Mouse (Mus musculus) kidney, adult 10 weeks (tissue): ENCODE results near the gene Zfp551. TPM values are rescaled to one million over a fixed set of nuclear protein-coding genes. Genes with fewer than 3 reads are reported as not detected.

Experiments
- polyA plus RNA-seq: library from polyadenylated mRNA; stranded (reverse); fragments of 350-450 nt; fragmentation: Illumina TruSeq; extraction: RNeasy Lipid Tissue Mini Kit (QIAGEN cat#74804); gene quantifications from one replicate; pipeline ENCODE4 v1.2.3, GENCODE M21; 2014; ENCODE audit warnings: low read depth, low replicate concordance

Gene Zfp551
- 2.5 TPM for polyA plus RNA-seq

GRCm38 (mm10) chr7:12422245-12422849, at the start of gene Zfp551:
TSS of gene Zfp551 (minus strand) at chr7:12422751.

GRCm38 (mm10) chr7:12369173-12369572, 53.4 kb downstream of the Zfp551 start, which contains the start of gene Vmn1r84:
TSS of gene Vmn1r84 (minus strand) at chr7:12369273.

Other genes with a start within 250 kb of the Zfp551 start
- gene Vmn1r80, start 233.5 kb downstream of the Zfp551 start, polyA plus RNA-seq, result not detected
- not detected for gene Vmn1r81, start 154.5 kb downstream of the Zfp551 start, polyA plus RNA-seq
- gene Vmn1r82, start 122.3 kb downstream of the Zfp551 start, polyA plus RNA-seq, result not detected
- not detected for gene Vmn1r83, start 93.3 kb downstream of the Zfp551 start, polyA plus RNA-seq
- not detected for gene Vmn1r84, start 53.5 kb downstream of the Zfp551 start, polyA plus RNA-seq
- gene Zfp606, start 55.5 kb upstream of the Zfp551 start, polyA plus RNA-seq, result 28.9 TPM
- not detected for gene 2900092C05Rik, start 89.8 kb upstream of the Zfp551 start, polyA plus RNA-seq
- gene Vmn2r53, start 186.0 kb upstream of the Zfp551 start, polyA plus RNA-seq, result not detected
- not detected for gene Vmn2r54, start 217.6 kb upstream of the Zfp551 start, polyA plus RNA-seq